Mouse (Mus musculus) MEL (cell line): ENCODE results near the gene LTO1.

Experiments used
- CTCF ChIP-seq, 3 experiments: IDR thresholded peaks in 2 of 3; conservative IDR thresholded peaks in 1 of 3; 2 replicates each; pipeline ENCODE4 v1.5.1; 2011 to 2012; ENCODE audit warnings: low read length in 3 of 3, low read depth in 2 of 3, mild to moderate bottlenecking in 2 of 3, improper control_type of control experiment in 1 of 3, inconsistent platforms in 1 of 3, mixed read lengths in 1 of 3, moderate library complexity in 1 of 3; ENCODE audit not compliant: control insufficient read depth in 1 of 3, insufficient read depth in 1 of 3, poor library complexity in 1 of 3, severe bottlenecking in 1 of 3
- E2F4 ChIP-seq: IDR thresholded peaks from 2 replicates; pipeline ENCODE4 v1.6.1; 2011; ENCODE audit warnings: low read depth, low read length, improper control_type of control experiment, borderline replicate concordance
- EP300 ChIP-seq, 2 experiments: IDR thresholded peaks; 2 replicates each; pipeline ENCODE4 v1.6.1; 2011; ENCODE audit warnings: improper control_type of control experiment in 2 of 2, low read length in 2 of 2, low read depth in 1 of 2, mild to moderate bottlenecking in 1 of 2
- KAT2A ChIP-seq: conservative IDR thresholded peaks from 2 replicates; pipeline ENCODE4 v1.6.1; 2012; ENCODE audit warnings: low read depth, low read length, improper control_type of control experiment, inconsistent platforms
- MAFK ChIP-seq: IDR thresholded peaks from 2 replicates; pipeline ENCODE4 v1.6.1; 2011; ENCODE audit warnings: low read depth, mild to moderate bottlenecking, low read length, improper control_type of control experiment, borderline replicate concordance
- MAX ChIP-seq: IDR thresholded peaks from 2 replicates; pipeline ENCODE4 v1.6.1; 2011; ENCODE audit warnings: low read length, improper control_type of control experiment
- MYB ChIP-seq: IDR thresholded peaks from 2 replicates; pipeline ENCODE4 v1.6.1; 2011; ENCODE audit warnings: mild to moderate bottlenecking, low read depth, low read length, improper control_type of control experiment
- SMC3 ChIP-seq: IDR thresholded peaks from 2 replicates; pipeline ENCODE4 v1.6.1; 2011; ENCODE audit warnings: low read depth, low read length, improper control_type of control experiment

DNA sequence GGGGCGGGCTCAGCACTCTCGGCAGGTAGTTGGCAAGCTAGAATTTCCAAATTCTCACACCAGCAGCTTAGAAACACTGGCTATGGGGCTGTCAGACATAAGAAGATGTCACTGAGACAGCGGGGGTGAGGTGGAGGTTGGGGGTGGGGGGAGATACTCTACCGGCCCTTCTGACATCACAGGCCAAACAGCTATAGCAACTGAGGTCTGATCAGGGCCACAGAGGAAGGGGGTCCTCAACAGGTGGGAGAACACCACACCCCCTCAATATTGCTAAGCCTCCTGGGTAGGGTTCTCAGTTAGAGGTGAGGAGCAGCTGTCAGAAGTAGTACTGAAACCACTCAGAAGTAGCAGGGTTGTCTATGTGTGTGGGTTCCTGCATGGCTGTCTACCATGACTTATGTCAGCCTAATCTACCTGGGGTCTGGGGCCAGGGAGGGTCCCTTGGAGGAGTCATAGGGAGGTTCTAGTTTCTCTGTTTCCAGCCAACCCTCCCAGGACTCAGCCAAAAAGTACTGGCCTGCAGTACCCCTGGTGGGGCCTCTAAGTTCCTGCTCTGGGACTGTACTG lies 21.5 kb downstream of the LTO1 start:
- TF ChIP-seq E2F4 (no peak), CTCF (IDR thresholded peaks at IDR 0.05 in 2 of 3, conservative IDR thresholded peaks at IDR 0.05 in 1 of 3; ENCODE audit: control insufficient read depth in 1 of 3, insufficient read depth in 1 of 3, low read depth in 2 of 3, low read length in 3 of 3, poor library complexity in 1 of 3, severe bottlenecking in 1 of 3) (no peak), MYB (no peak), SMC3 (no peak), EP300 (IDR thresholded peaks at IDR 0.05; ENCODE audit: low read depth in 1 of 2, low read length in 2 of 2) (no peak), MAX (no peak), MAFK (no peak), KAT2A (no peak)
